Mouse (Mus musculus) small intestine, adult 2 months (tissue): ENCODE measurements around the gene Tmem132e.

Experiments used
- CTCF ChIP-seq: fragments of 200-500 bp; IDR thresholded peaks from 2 replicates; pipeline ENCODE4 v1.5.1; 2012; ENCODE audit warnings: low read depth, mild to moderate bottlenecking, control low read depth, inconsistent platforms, low read length, moderate library complexity, mixed read lengths; ENCODE audit not compliant: insufficient replicate concordance, insufficient read length; ENCODE audit errors: extremely low read depth
- POLR2A ChIP-seq: fragments of 200-500 bp; IDR thresholded peaks from 2 replicates; pipeline ENCODE4 v1.6.1; 2012; ENCODE audit warnings: low read depth, mild to moderate bottlenecking, control low read depth, inconsistent platforms, low read length, moderate library complexity

DNA sequence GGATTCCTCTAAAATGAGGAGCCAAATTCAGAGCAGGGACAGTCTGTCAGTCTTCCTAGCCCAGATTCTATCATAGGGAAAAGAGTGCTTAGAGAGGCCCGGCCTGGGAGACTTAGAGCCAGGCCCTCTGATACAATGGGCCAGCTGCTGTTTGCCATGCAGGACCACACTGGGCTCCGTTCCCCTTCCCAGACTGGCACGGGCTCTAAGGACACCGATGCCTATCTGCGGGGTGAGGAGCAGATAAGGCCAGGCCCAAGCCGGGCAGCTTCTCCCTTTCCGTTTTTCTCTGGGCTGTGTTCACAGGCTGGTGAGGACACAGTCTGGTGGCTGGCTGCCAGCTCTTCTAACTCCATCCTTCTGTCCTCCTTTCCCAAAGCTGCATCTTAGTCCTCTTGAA lies 64.5 kb downstream of the Tmem132e start:
- no peak for TF ChIP-seq CTCF
- no peak for TF ChIP-seq POLR2A
